Mouse (Mus musculus) spleen, adult 12 weeks (tissue): Measurements from ENCODE around the gene Zswim1.
"Not testable (repeated sequence)": the region's sequence is repeated elsewhere in the genome, so short reads cannot be mapped to it uniquely, and the experiment has no call there.

Experiments used
- DNase-seq: peaks from one replicate; pipeline ENCODE4 v3.0.0; 2022; ENCODE audit warnings: low spot score

Gene Zswim1

GRCm38 (mm10) chr2:164793236-164793635 is 29.2 kb upstream of the Zswim1 start:
- DNase-seq = peak; percentile 44

- DNase-seq = no peak
Measured at GRCm38 (mm10) chr2:164793772-164794171, 28.7 kb upstream of the Zswim1 start.

GRCm38 (mm10) chr2:164794293-164794692 is 28.2 kb upstream of the Zswim1 start:
- peak; percentile 68 for DNase-seq

- no peak for DNase-seq
Measured at GRCm38 (mm10) chr2:164795868-164796267, 26.6 kb upstream of the Zswim1 start.

- not testable (repeated sequence) for DNase-seq
Measured at GRCm38 (mm10) chr2:164798554-164798953, 23.9 kb upstream of the Zswim1 start.

GRCm38 (mm10) chr2:164800252-164801004 is 22.1 kb upstream of the Zswim1 start:
- no peak for DNase-seq

- no peak for DNase-seq
Measured at GRCm38 (mm10) chr2:164803201-164803920, 19.1 kb upstream of the Zswim1 start.

- DNase-seq = no peak
Measured at GRCm38 (mm10) chr2:164803921-164804313, 18.6 kb upstream of the Zswim1 start.

GRCm38 (mm10) chr2:164804533-164805331 is 17.8 kb upstream of the Zswim1 start, which contains the start of the genes Acot8 and Zswim3:
Gene Acot8 (minus strand): TSS chr2:164804882.
Gene Zswim3 (plus strand): TSS chr2:164805098.
- peak; percentile 98 for DNase-seq

- DNase-seq = no peak
Measured at GRCm38 (mm10) chr2:164805332-164805718, 17.2 kb upstream of the Zswim1 start.

GRCm38 (mm10) chr2:164806614-164807013 is 15.9 kb upstream of the Zswim1 start:
- no peak for DNase-seq

- no peak for DNase-seq
Measured at GRCm38 (mm10) chr2:164813557-164813956, 8.9 kb upstream of the Zswim1 start.

- DNase-seq = no peak
Measured at GRCm38 (mm10) chr2:164815348-164815747, 7.1 kb upstream of the Zswim1 start.

- no peak for DNase-seq
Measured at GRCm38 (mm10) chr2:164815821-164816220, 6.7 kb upstream of the Zswim1 start.

GRCm38 (mm10) chr2:164817206-164817605 is 5.3 kb upstream of the Zswim1 start:
- DNase-seq = no peak

GRCm38 (mm10) chr2:164817703-164818102 is 4.8 kb upstream of the Zswim1 start:
- no peak for DNase-seq

- DNase-seq = no peak
Measured at GRCm38 (mm10) chr2:164821060-164821459, 1.4 kb upstream of the Zswim1 start.

GRCm38 (mm10) chr2:164823181-164823585 is 697 bp downstream of the Zswim1 start:
- no peak for DNase-seq

GRCm38 (mm10) chr2:164823969-164824368 is 1.5 kb downstream of the Zswim1 start:
- no peak for DNase-seq

- no peak for DNase-seq
Measured at GRCm38 (mm10) chr2:164825521-164825920, 3.0 kb downstream of the Zswim1 start.

- no peak for DNase-seq
Measured at GRCm38 (mm10) chr2:164827146-164827850, 4.8 kb downstream of the Zswim1 start.

GRCm38 (mm10) chr2:164828437-164828836 is 6.0 kb downstream of the Zswim1 start, which contains the start of gene Spata25:
Gene Spata25 (minus strand): TSS chr2:164828537.
- no peak for DNase-seq
